9 mouse cellular contexts compared by ENCODE assay signal in genomic region chr12:112671891-112672290, GRCm38 (mm10). TPM values are rescaled to one million over a fixed set of nuclear protein-coding genes. Genes with fewer than 3 reads are reported as not detected.
DNase-seq lines count a peak whose midpoint lies in the region; ATAC-seq and TF ChIP-seq lines count a peak whose summit lies in the region.
"Had no signal": no experiment of that assay in that cellular context is flagged by ENCODE, and none has a peak within 500 bp of the region (broad histone marks: within the 10 kb centered on the region; RNA-seq: fewer than 3 reads in every experiment).

No protein-coding gene starts in this region.

- DNase-seq in heart, postnatal 25 days (ENCODE audit: low spot score), result no peak
- DNase-seq in hindbrain, postnatal 0 days (ENCODE audit: low spot score), result no peak
- no peak for DNase-seq in frontal cortex, adult 2 months (ENCODE audit: extremely low spot score in 1 of 2, low spot score in 1 of 2)
- no peak for DNase-seq in right cerebral cortex, postnatal 36 days (ENCODE audit: low spot score in 2 of 2)
- DNase-seq: kidney, adult 18-20 months had no signal

- peak overlapping the region; percentile 81 for H3K4me2 ChIP-seq in heart, embryonic 16.5 days (ENCODE audit: low read depth, low read length)
- H3K4me2 ChIP-seq in hindbrain, postnatal 0 days (ENCODE audit: low read depth, low read length), result peak overlapping the region; percentile 90
- H3K4me2 ChIP-seq in neural tube, embryonic 12.5 days (replicated peaks), result peak overlapping the region; percentile 89

- no peak for TF ChIP-seq POLR2A in bone marrow macrophage, adult 2 months (IDR thresholded peaks at IDR 0.05; ENCODE audit: borderline replicate concordance, low read depth, low read length)

- no peak for ATAC-seq in heart, embryonic 16.5 days (replicated peaks; ENCODE audit: extremely low read depth, insufficient read depth, low FRiP score)
- no peak for ATAC-seq in hindbrain, postnatal 0 days
- no peak for ATAC-seq in neural tube, embryonic 12.5 days (ENCODE audit: low FRiP score, low read depth)
- no peak for ATAC-seq in megakaryocyte-erythroid progenitor cell, adult 5-6 weeks (replicated peaks; ENCODE audit: low FRiP score, low TSS enrichment, poor library complexity, severe bottlenecking)

- no peaks in the 10 kb centered on the region for H3K27me3 ChIP-seq in heart, embryonic 16.5 days (ENCODE audit: control insufficient read depth, insufficient read depth, low read length)
- H3K27me3 ChIP-seq in hindbrain, postnatal 0 days (ENCODE audit: insufficient read depth, low read length), result no peaks in the 10 kb centered on the region
- H3K27me3 ChIP-seq in neural tube, embryonic 12.5 days (replicated peaks), result peaks cover under 1% of the 10 kb centered on the region; the same call in 1 of the 2 replicates

- WGBS in heart, embryonic 16.5 days, result 58% methylated on average over 7 of the region's 7 CpGs
- WGBS in hindbrain, postnatal 0 days, result 69% methylated on average over 7 of the region's 7 CpGs
- 81% methylated on average over 7 of the region's 7 CpGs for WGBS in neural tube, embryonic 12.5 days

- no peak for TF ChIP-seq CTCF in bone marrow macrophage, adult 2 months (IDR thresholded peaks at IDR 0.05; ENCODE audit: low read depth, low read length)
- TF ChIP-seq CTCF in hindbrain, postnatal 0 days (IDR thresholded peaks at IDR 0.05; ENCODE audit: low read depth), result peak; percentile 42

- peak overlapping the region; percentile 98 for H3K4me3 ChIP-seq in heart, embryonic 16.5 days (ENCODE audit: low read length)
- peak overlapping the region; percentile 3; the same call in 1 of the 2 replicates for H3K4me3 ChIP-seq in bone marrow macrophage, adult 2 months (ENCODE audit: insufficient read depth, low read length)
- H3K4me3 ChIP-seq in hindbrain, postnatal 0 days (ENCODE audit: low read length), result no peak overlapping the region
- peak overlapping the region; percentile 98; the same call in 1 of the 2 replicates for H3K4me3 ChIP-seq in neural tube, embryonic 12.5 days

- no peaks in the 10 kb centered on the region for H3K9me3 ChIP-seq in heart, embryonic 16.5 days (replicated peaks; ENCODE audit: control insufficient read depth, low read length)
- no peaks in the 10 kb centered on the region for H3K9me3 ChIP-seq in hindbrain, postnatal 0 days (ENCODE audit: low read length)
- H3K9me3 ChIP-seq in neural tube, embryonic 12.5 days, result no peaks in the 10 kb centered on the region

- intact Hi-C loops in heart, postnatal 25 days (cut with DNase I), result no loop called here

- H3K9ac ChIP-seq in heart, embryonic 16.5 days (ENCODE audit: low read length), result peak overlapping the region; percentile 100
- H3K9ac ChIP-seq in hindbrain, postnatal 0 days (replicated peaks; ENCODE audit: low read length), result 0 out of 2 replicates have a peak overlapping the region, but pooled peaks have one; percentile 22
- H3K9ac ChIP-seq in neural tube, embryonic 12.5 days, result no peak overlapping the region

- H3K27ac ChIP-seq in heart, embryonic 16.5 days (ENCODE audit: low read length), result peak overlapping the region; percentile 99
- H3K27ac ChIP-seq in bone marrow macrophage, adult 2 months (ENCODE audit: insufficient read depth, low read depth, low read length), result no peak overlapping the region
- H3K27ac ChIP-seq in hindbrain, postnatal 0 days, result no peak overlapping the region
- H3K27ac ChIP-seq in neural tube, embryonic 12.5 days, result no peak overlapping the region

- peaks cover 24% of the 10 kb centered on the region for H3K36me3 ChIP-seq in heart, embryonic 16.5 days (ENCODE audit: control insufficient read depth, insufficient read depth)
- peaks cover 41% of the 10 kb centered on the region for H3K36me3 ChIP-seq in hindbrain, postnatal 0 days (ENCODE audit: insufficient read depth, low read length)
- H3K36me3 ChIP-seq in neural tube, embryonic 12.5 days, result peaks cover 46% of the 10 kb centered on the region

- H3K4me1 ChIP-seq in heart, embryonic 16.5 days (ENCODE audit: control insufficient read depth, insufficient read depth, low read length), result peaks cover 70% of the 10 kb centered on the region
- peaks cover 52% of the 10 kb centered on the region for H3K4me1 ChIP-seq in bone marrow macrophage, adult 2 months (ENCODE audit: control insufficient read depth, insufficient read depth, low read length)
- peaks cover 31% of the 10 kb centered on the region for H3K4me1 ChIP-seq in hindbrain, postnatal 0 days (ENCODE audit: insufficient read depth, low read length)
- peaks cover 63% of the 10 kb centered on the region for H3K4me1 ChIP-seq in neural tube, embryonic 12.5 days

RNA-seq across cellular contexts. Expression of gene Akt1, which starts 2.8 kb away (rescaled TPM):
- 51.4 and 56.7 TPM in 2 replicates for polyA plus RNA-seq in heart, embryonic 16.5 days (2015; fragmentation: Nextera tagmentation; extraction: Ambion mirVana)
- total RNA-seq in heart, postnatal 25 days (2021), result 100 to 1,000 TPM; 206 to 215 TPM
- polyA plus RNA-seq in bone marrow macrophage, adult 2 months (2012; ENCODE audit: insufficient read depth, insufficient read length, missing spikeins), result 169 and 176 TPM in 2 replicates
- 179 and 197 TPM in 2 replicates for total RNA-seq in hindbrain, postnatal 0 days (2014; rRNA removed)
- polyA plus RNA-seq in hindbrain, postnatal 0 days (2015; fragmentation: Nextera tagmentation; extraction: Ambion mirVana), result 90.8 and 97.4 TPM in 2 replicates
- 184 and 201 TPM in 2 replicates for polyA plus RNA-seq in neural tube, embryonic 12.5 days (2016; fragmentation: Nextera tagmentation; extraction: Ambion mirVana)
- 174 and 175 TPM in 2 replicates for polyA plus RNA-seq in frontal cortex, adult 2 months (2012; rRNA removed)
- total RNA-seq in megakaryocyte-erythroid progenitor cell, adult 5-6 weeks (2014; fragmentation: Nextera tagmentation), result 101 and 119 TPM in 2 replicates
- total RNA-seq in megakaryocyte-erythroid progenitor cell, adult 5-6 weeks (2017), result 42.9 and 71.8 TPM in 2 replicates

RNA-seq across cellular contexts. Expression of gene Zbtb42, which starts 6.7 kb away (rescaled TPM):
- polyA plus RNA-seq in heart, embryonic 16.5 days (2015; fragmentation: Nextera tagmentation; extraction: Ambion mirVana), result 4.9 and 6.9 TPM in 2 replicates
- 1 to 10 TPM; 6.4 to 6.7 TPM for total RNA-seq in heart, postnatal 25 days (2021)
- 9.2 and 10.1 TPM in 2 replicates for polyA plus RNA-seq in bone marrow macrophage, adult 2 months (2012; ENCODE audit: insufficient read depth, insufficient read length, missing spikeins)
- total RNA-seq in hindbrain, postnatal 0 days (2014; rRNA removed), result 3.3 and 12.1 TPM in 2 replicates
- polyA plus RNA-seq in hindbrain, postnatal 0 days (2015; fragmentation: Nextera tagmentation; extraction: Ambion mirVana), result 2.2 and 3.7 TPM in 2 replicates
- 4.0 and 5.4 TPM in 2 replicates for polyA plus RNA-seq in neural tube, embryonic 12.5 days (2016; fragmentation: Nextera tagmentation; extraction: Ambion mirVana)
- polyA plus RNA-seq in frontal cortex, adult 2 months (2012; rRNA removed), result 0.90 and 1.4 TPM in 2 replicates
- 0.33 and 0.67 TPM in 2 replicates for total RNA-seq in megakaryocyte-erythroid progenitor cell, adult 5-6 weeks (2014; fragmentation: Nextera tagmentation)
- total RNA-seq in megakaryocyte-erythroid progenitor cell, adult 5-6 weeks (2017), result 0.11 and 6.8 TPM in 2 replicates

RNA-seq across cellular contexts. Expression of gene Siva1, which starts 27.4 kb away (rescaled TPM):
- 117 and 139 TPM in 2 replicates for polyA plus RNA-seq in heart, embryonic 16.5 days (2015; fragmentation: Nextera tagmentation; extraction: Ambion mirVana)
- 10 to 100 TPM; 29.5 to 35.7 TPM for total RNA-seq in heart, postnatal 25 days (2021)
- polyA plus RNA-seq in bone marrow macrophage, adult 2 months (2012; ENCODE audit: insufficient read depth, insufficient read length, missing spikeins), result 34.9 and 52.4 TPM in 2 replicates
- total RNA-seq in hindbrain, postnatal 0 days (2014; rRNA removed), result 24.1 and 34.8 TPM in 2 replicates
- polyA plus RNA-seq in hindbrain, postnatal 0 days (2015; fragmentation: Nextera tagmentation; extraction: Ambion mirVana), result 59.3 and 62.2 TPM in 2 replicates
- polyA plus RNA-seq in neural tube, embryonic 12.5 days (2016; fragmentation: Nextera tagmentation; extraction: Ambion mirVana), result 108 and 130 TPM in 2 replicates
- polyA plus RNA-seq in frontal cortex, adult 2 months (2012; rRNA removed), result 24.4 and 30.2 TPM in 2 replicates
- 168 and 170 TPM in 2 replicates for total RNA-seq in megakaryocyte-erythroid progenitor cell, adult 5-6 weeks (2014; fragmentation: Nextera tagmentation)
- 169 and 202 TPM in 2 replicates for total RNA-seq in megakaryocyte-erythroid progenitor cell, adult 5-6 weeks (2017)

RNA-seq across cellular contexts. Expression of gene Cep170b, which starts 48.4 kb away (rescaled TPM):
- 4.3 and 5.1 TPM in 2 replicates for polyA plus RNA-seq in heart, embryonic 16.5 days (2015; fragmentation: Nextera tagmentation; extraction: Ambion mirVana)
- 1 to 10 TPM; 7.7 to 9.8 TPM for total RNA-seq in heart, postnatal 25 days (2021)
- 8.5 and 17.7 TPM in 2 replicates for polyA plus RNA-seq in bone marrow macrophage, adult 2 months (2012; ENCODE audit: insufficient read depth, insufficient read length, missing spikeins)
- 118 and 123 TPM in 2 replicates for total RNA-seq in hindbrain, postnatal 0 days (2014; rRNA removed)
- polyA plus RNA-seq in hindbrain, postnatal 0 days (2015; fragmentation: Nextera tagmentation; extraction: Ambion mirVana), result 34.0 and 39.0 TPM in 2 replicates
- 22.2 and 23.2 TPM in 2 replicates for polyA plus RNA-seq in neural tube, embryonic 12.5 days (2016; fragmentation: Nextera tagmentation; extraction: Ambion mirVana)
- 107 and 119 TPM in 2 replicates for polyA plus RNA-seq in frontal cortex, adult 2 months (2012; rRNA removed)
- total RNA-seq in megakaryocyte-erythroid progenitor cell, adult 5-6 weeks (2014; fragmentation: Nextera tagmentation), result 0.07 and 2.0 TPM in 2 replicates
- total RNA-seq in megakaryocyte-erythroid progenitor cell, adult 5-6 weeks (2017), result 0.11 and 20.5 TPM in 2 replicates

RNA-seq across cellular contexts. Expression of gene Adssl1, which starts 52.0 kb away (rescaled TPM):
- polyA plus RNA-seq in heart, embryonic 16.5 days (2015; fragmentation: Nextera tagmentation; extraction: Ambion mirVana), result 108 and 118 TPM in 2 replicates
- total RNA-seq in heart, postnatal 25 days (2021), result 100 to 1,000 TPM; 147 TPM
- 33.2 and 38.5 TPM in 2 replicates for polyA plus RNA-seq in bone marrow macrophage, adult 2 months (2012; ENCODE audit: insufficient read depth, insufficient read length, missing spikeins)
- total RNA-seq in hindbrain, postnatal 0 days (2014; rRNA removed), result 2.6 and 7.5 TPM in 2 replicates
- polyA plus RNA-seq in hindbrain, postnatal 0 days (2015; fragmentation: Nextera tagmentation; extraction: Ambion mirVana), result 8.4 and 9.2 TPM in 2 replicates
- 3.2 and 3.7 TPM in 2 replicates for polyA plus RNA-seq in neural tube, embryonic 12.5 days (2016; fragmentation: Nextera tagmentation; extraction: Ambion mirVana)
- 32.6 and 33.0 TPM in 2 replicates for polyA plus RNA-seq in frontal cortex, adult 2 months (2012; rRNA removed)
- total RNA-seq in megakaryocyte-erythroid progenitor cell, adult 5-6 weeks (2014; fragmentation: Nextera tagmentation), result 3.7 and 6.2 TPM in 2 replicates
- 5.0 and 5.8 TPM in 2 replicates for total RNA-seq in megakaryocyte-erythroid progenitor cell, adult 5-6 weeks (2017)
